Mouse (Mus musculus) midbrain, embryonic 12.5 days (tissue): Measurements from ENCODE around the gene Tmx2. TPM values are rescaled to one million over a fixed set of nuclear protein-coding genes. Genes with fewer than 3 reads are reported as not detected.

Source experiments
- ATAC-seq: fragments of 200-750 bp; cut with Nextera tagmentation; 2 replicates; pipeline ENCODE4 v1.8.0; 2017; ENCODE audit warnings: low read depth, moderate TSS enrichment, moderate library complexity; ENCODE audit not compliant: low FRiP score
- H3K27ac ChIP-seq: fragments of 300-500 bp; sonication (generic); replicated peaks from 2 replicates; pipeline ENCODE4 v1.5.1; 2016; ENCODE audit warnings: mild to moderate bottlenecking
- H3K27me3 ChIP-seq: fragments of 300-500 bp; sonication (generic); 2 replicates; pipeline ENCODE4 v1.6.1; 2016; ENCODE audit warnings: mild to moderate bottlenecking
- H3K36me3 ChIP-seq: fragments of 300-500 bp; sonication (generic); 2 replicates; pipeline ENCODE4 v1.6.1; 2016
- H3K4me1 ChIP-seq: fragments of 300-500 bp; sonication (generic); 2 replicates; pipeline ENCODE4 v1.6.1; 2016
- H3K4me2 ChIP-seq: fragments of 300-500 bp; sonication (generic); replicated peaks from 2 replicates; pipeline ENCODE4 v1.6.1; 2016; ENCODE audit warnings: mild to moderate bottlenecking, moderate library complexity
- H3K4me3 ChIP-seq: fragments of 300-500 bp; sonication (generic); 2 replicates; pipeline ENCODE4 v1.5.1; 2016; ENCODE audit warnings: mild to moderate bottlenecking
- H3K9ac ChIP-seq: fragments of 300-500 bp; sonication (generic); replicated peaks from 2 replicates; pipeline ENCODE4 v1.6.1; 2016; ENCODE audit warnings: mild to moderate bottlenecking, moderate library complexity
- H3K9me3 ChIP-seq: fragments of 300-500 bp; sonication (generic); 2 replicates; pipeline ENCODE4 v1.6.1; 2016; ENCODE audit warnings: mild to moderate bottlenecking
- WGBS: fragments of 180-500 bp; shearing (Covaris S2); methylation state at CpG from one replicate; pipeline ENCODE4 v1.1.7; 2016; 5-methylcytosine and 5-hydroxymethylcytosine counted together
- polyA plus RNA-seq: library from polyadenylated mRNA; unstranded; fragments of >200 nt; fragmentation: Nextera tagmentation; extraction: Ambion mirVana; gene quantifications from 2 replicates; pipeline ENCODE4 v1.2.1, GENCODE M21; 2016

The Tmx2 gene
- polyA plus RNA-seq, 1 experiment from 2014 or later = 169 TPM

GRCm38 (mm10) chr2:84714811-84715561, 36.0 kb upstream of the Tmx2 start, which contains the start of gene Zdhhc5:
TSS of gene Zdhhc5 (minus strand) at chr2:84715180.
- Histone ChIP-seq H3K4me2 (peak within 1 kb of the TSS; percentile 81), H3K27me3 (no peaks in the 10 kb centered on the region), H3K27ac (peak within 1 kb of the TSS; percentile 97), H3K9me3 (no peaks in the 10 kb centered on the region), H3K4me1 (peaks cover 16% of the 10 kb centered on the region), H3K36me3 (peaks cover 12% of the 10 kb centered on the region), H3K4me3 (peak within 1 kb of the TSS; percentile 96), H3K9ac (peak within 1 kb of the TSS; percentile 94)
- peak; percentile 97 for ATAC-seq
- WGBS = under 1% methylated on average over 81 of the region's 107 CpGs

GRCm38 (mm10) chr2:84714422-84714810, 35.5 kb upstream of the Tmx2 start:
- Histone ChIP-seq H3K4me2 (peak overlapping the region; percentile 81), H3K9me3 (no peaks in the 10 kb centered on the region), H3K9ac (peak overlapping the region; percentile 94), H3K36me3 (peaks cover 16% of the 10 kb centered on the region), H3K4me1 (peaks cover 16% of the 10 kb centered on the region), H3K4me3 (peak overlapping the region; percentile 96), H3K27ac (peak overlapping the region; percentile 97), H3K27me3 (no peaks in the 10 kb centered on the region)
- ATAC-seq = peak; percentile 16
- 1% methylated on average over 24 of the region's 26 CpGs for WGBS

- H3K4me2 ChIP-seq = no peak overlapping the region
- no peak overlapping the region for H3K27ac ChIP-seq
- no peaks in the 10 kb centered on the region for H3K27me3 ChIP-seq
- peaks cover 33% of the 10 kb centered on the region for H3K36me3 ChIP-seq
- ATAC-seq = no peak
- 88% methylated on average over 2 of the region's 2 CpGs for WGBS
- H3K4me3 ChIP-seq = no peak overlapping the region
- no peaks in the 10 kb centered on the region for H3K9me3 ChIP-seq
- H3K4me1 ChIP-seq = peaks cover 26% of the 10 kb centered on the region
- H3K9ac ChIP-seq = no peak overlapping the region
Measured at GRCm38 (mm10) chr2:84711898-84712297, 33.0 kb upstream of the Tmx2 start.

- ATAC-seq = no peak; the same call in 1 of the 2 replicates
- no peak overlapping the region for H3K4me2 ChIP-seq
- no peak overlapping the region for H3K27ac ChIP-seq
- no peaks in the 10 kb centered on the region for H3K9me3 ChIP-seq
- H3K27me3 ChIP-seq = no peaks in the 10 kb centered on the region
- H3K9ac ChIP-seq = no peak overlapping the region
- 76% methylated on average over 1 of the region's 1 CpGs for WGBS
- H3K36me3 ChIP-seq = peaks cover 50% of the 10 kb centered on the region
- H3K4me3 ChIP-seq = no peak overlapping the region
- H3K4me1 ChIP-seq = peaks cover 12% of the 10 kb centered on the region; the same call in 1 of the 2 replicates
Measured at GRCm38 (mm10) chr2:84707523-84707922, 28.6 kb upstream of the Tmx2 start.

GRCm38 (mm10) chr2:84705295-84705694, 26.4 kb upstream of the Tmx2 start:
- H3K27ac ChIP-seq = no peak overlapping the region
- ATAC-seq = no peak
- H3K4me3 ChIP-seq = no peak overlapping the region
- no peak overlapping the region for H3K9ac ChIP-seq
- no peaks in the 10 kb centered on the region for H3K27me3 ChIP-seq
- H3K36me3 ChIP-seq = peaks cover 49% of the 10 kb centered on the region
- H3K4me2 ChIP-seq = no peak overlapping the region
- H3K9me3 ChIP-seq = no peaks in the 10 kb centered on the region
- WGBS = 85% methylated on average over 1 of the region's 1 CpGs
- H3K4me1 ChIP-seq = peaks cover 12% of the 10 kb centered on the region; the same call in 1 of the 2 replicates

GRCm38 (mm10) chr2:84704329-84704728, 25.4 kb upstream of the Tmx2 start:
- Histone ChIP-seq H3K9me3 (no peaks in the 10 kb centered on the region), H3K27ac (no peak overlapping the region), H3K4me1 (peaks cover 12% of the 10 kb centered on the region; the same call in 1 of the 2 replicates), H3K4me2 (no peak overlapping the region), H3K4me3 (no peak overlapping the region), H3K9ac (no peak overlapping the region), H3K27me3 (no peaks in the 10 kb centered on the region), H3K36me3 (peaks cover 41% of the 10 kb centered on the region; the same call in 1 of the 2 replicates)
- WGBS = 69% methylated on average over 5 of the region's 5 CpGs
- no peak for ATAC-seq

- Histone ChIP-seq H3K4me3 (no peak overlapping the region), H3K9ac (no peak overlapping the region), H3K27me3 (no peaks in the 10 kb centered on the region), H3K27ac (no peak overlapping the region), H3K4me1 (peaks cover 8% of the 10 kb centered on the region; the same call in 1 of the 2 replicates), H3K4me2 (no peak overlapping the region), H3K36me3 (peaks cover 40% of the 10 kb centered on the region), H3K9me3 (no peaks in the 10 kb centered on the region)
- WGBS = 96% methylated on average over 1 of the region's 1 CpGs
- no peak for ATAC-seq
Measured at GRCm38 (mm10) chr2:84703497-84703896, 24.6 kb upstream of the Tmx2 start.

GRCm38 (mm10) chr2:84695007-84695695, 16.2 kb upstream of the Tmx2 start:
- H3K4me1 ChIP-seq = no peaks in the 10 kb centered on the region
- H3K36me3 ChIP-seq = peaks cover 70% of the 10 kb centered on the region
- H3K4me2 ChIP-seq = no peak overlapping the region
- H3K27me3 ChIP-seq = no peaks in the 10 kb centered on the region
- no peaks in the 10 kb centered on the region for H3K9me3 ChIP-seq
- no peak for ATAC-seq
- WGBS = 93% methylated on average over 5 of the region's 5 CpGs
- H3K4me3 ChIP-seq = no peak overlapping the region
- no peak overlapping the region for H3K27ac ChIP-seq
- no peak overlapping the region for H3K9ac ChIP-seq

GRCm38 (mm10) chr2:84690050-84690449, 11.1 kb upstream of the Tmx2 start:
- Histone ChIP-seq H3K4me2 (no peak overlapping the region), H3K27me3 (no peaks in the 10 kb centered on the region), H3K36me3 (peaks cover 89% of the 10 kb centered on the region), H3K4me1 (no peaks in the 10 kb centered on the region), H3K27ac (no peak overlapping the region), H3K4me3 (no peak overlapping the region), H3K9ac (no peak overlapping the region), H3K9me3 (no peaks in the 10 kb centered on the region)
- no peak for ATAC-seq
- WGBS = 93% methylated on average over 12 of the region's 12 CpGs

- 83% methylated on average over 2 of the region's 2 CpGs for WGBS
- H3K27ac ChIP-seq = no peak overlapping the region
Measured at GRCm38 (mm10) chr2:84688080-84688844, 9.3 kb upstream of the Tmx2 start.

GRCm38 (mm10) chr2:84682605-84683183, 3.8 kb upstream of the Tmx2 start:
- Histone ChIP-seq H3K27ac (no peak overlapping the region), H3K9me3 (no peaks in the 10 kb centered on the region), H3K27me3 (no peaks in the 10 kb centered on the region), H3K4me2 (no peak overlapping the region), H3K4me1 (peaks cover 11% of the 10 kb centered on the region), H3K36me3 (peaks cover 41% of the 10 kb centered on the region), H3K4me3 (no peak overlapping the region), H3K9ac (no peak overlapping the region)
- no peak for ATAC-seq
- WGBS = 88% methylated on average over 6 of the region's 6 CpGs

More at GRCm38 (mm10) chr2:84688080-84688844, 9.3 kb upstream of the Tmx2 start:
- peaks cover 85% of the 10 kb centered on the region for H3K36me3 ChIP-seq
- no peak overlapping the region for H3K4me2 ChIP-seq
- ATAC-seq = no peak
- H3K4me1 ChIP-seq = no peaks in the 10 kb centered on the region
- H3K9ac ChIP-seq = no peak overlapping the region
- H3K4me3 ChIP-seq = no peak overlapping the region
- no peaks in the 10 kb centered on the region for H3K9me3 ChIP-seq
- H3K27me3 ChIP-seq = no peaks in the 10 kb centered on the region
